Mouse (Mus musculus): ENCODE results near the gene Agap1. TPM values are rescaled to one million over a fixed set of nuclear protein-coding genes. Genes with fewer than 3 reads are reported as not detected.

Agap1 gene
- polyA plus RNA-seq, 1 experiment from 2014 or later, result 28.6 TPM

- no peak overlapping the region for H3K9ac ChIP-seq (ENCODE audit: low read length)
- no peaks in the 10 kb centered on the region; the same call in 1 of the 2 replicates for H3K4me1 ChIP-seq (ENCODE audit: control insufficient read depth, insufficient read depth, low read length)
- ATAC-seq (no peak), DNase-seq (ENCODE audit: low spot score) (no peak)
- no peak overlapping the region for H3K27ac ChIP-seq (ENCODE audit: low read depth, low read length)
- no peak overlapping the region for H3K4me2 ChIP-seq (ENCODE audit: low read length)
- no peak overlapping the region for H3K4me3 ChIP-seq (ENCODE audit: low read depth, low read length)
- 0 out of 2 replicates have a peak, but pooled peaks cover 3% of the 10 kb centered on the region for H3K36me3 ChIP-seq (ENCODE audit: control insufficient read depth, insufficient read depth, low read length)
- 82% methylated on average over 4 of the region's 4 CpGs for WGBS
- no peaks in the 10 kb centered on the region for H3K9me3 ChIP-seq (replicated peaks; ENCODE audit: control insufficient read depth, low read length)
- H3K27me3 ChIP-seq (replicated peaks; ENCODE audit: control insufficient read depth, insufficient read depth, low read length), result no peaks in the 10 kb centered on the region
Observed at GRCm38 (mm10) chr1:89901381-89901780, 446.8 kb downstream of the Agap1 start.

- no peaks in the 10 kb centered on the region; the same call in 1 of the 2 replicates for H3K4me1 ChIP-seq (ENCODE audit: control insufficient read depth, insufficient read depth, low read length)
- H3K27ac ChIP-seq (ENCODE audit: low read depth, low read length), result no peak overlapping the region
- H3K9ac ChIP-seq (ENCODE audit: low read length), result no peak overlapping the region
- ATAC-seq, result no peak
- H3K27me3 ChIP-seq (replicated peaks; ENCODE audit: control insufficient read depth, insufficient read depth, low read length), result no peaks in the 10 kb centered on the region
- no peak overlapping the region for H3K4me2 ChIP-seq (ENCODE audit: low read length)
- DNase-seq (ENCODE audit: low spot score), result no peak
- WGBS, result 91% methylated on average over 2 of the region's 2 CpGs
- 0 out of 2 replicates have a peak, but pooled peaks cover under 1% of the 10 kb centered on the region for H3K36me3 ChIP-seq (ENCODE audit: control insufficient read depth, insufficient read depth, low read length)
- H3K9me3 ChIP-seq (replicated peaks; ENCODE audit: control insufficient read depth, low read length), result no peaks in the 10 kb centered on the region
- no peak overlapping the region for H3K4me3 ChIP-seq (ENCODE audit: low read depth, low read length)
Observed at GRCm38 (mm10) chr1:89902236-89902635, 447.6 kb downstream of the Agap1 start.

GRCm38 (mm10) chr1:89902641-89903040 lies 448.0 kb downstream of the Agap1 start:
- ATAC-seq, result no peak
- WGBS, result 85% methylated on average over 1 of the region's 1 CpGs

GRCm38 (mm10) chr1:89909796-89910195 lies 455.2 kb downstream of the Agap1 start:
- H3K4me3 ChIP-seq (ENCODE audit: low read depth, low read length), result no peak overlapping the region
- H3K4me2 ChIP-seq (ENCODE audit: low read length), result no peak overlapping the region
- H3K9ac ChIP-seq (ENCODE audit: low read length), result no peak overlapping the region
- 91% methylated on average over 8 of the region's 8 CpGs for WGBS
- no peak for ATAC-seq
- H3K27me3 ChIP-seq (replicated peaks; ENCODE audit: control insufficient read depth, insufficient read depth, low read length), result peaks cover 20% of the 10 kb centered on the region
- H3K4me1 ChIP-seq (ENCODE audit: control insufficient read depth, insufficient read depth, low read length), result no peaks in the 10 kb centered on the region
- no peaks in the 10 kb centered on the region for H3K9me3 ChIP-seq (replicated peaks; ENCODE audit: control insufficient read depth, low read length)
- DNase-seq (ENCODE audit: low spot score), result no peak
- no peaks in the 10 kb centered on the region for H3K36me3 ChIP-seq (ENCODE audit: control insufficient read depth, insufficient read depth, low read length)
- no peak overlapping the region for H3K27ac ChIP-seq (ENCODE audit: low read depth, low read length)

More at GRCm38 (mm10) chr1:89902641-89903040, 448.0 kb downstream of the Agap1 start:
- Histone ChIP-seq H3K4me3 (ENCODE audit: low read depth, low read length) (no peak overlapping the region), H3K36me3 (ENCODE audit: control insufficient read depth, insufficient read depth, low read length) (no peaks in the 10 kb centered on the region), H3K4me1 (ENCODE audit: control insufficient read depth, insufficient read depth, low read length) (no peaks in the 10 kb centered on the region; the same call in 1 of the 2 replicates), H3K9me3 (replicated peaks; ENCODE audit: control insufficient read depth, low read length) (no peaks in the 10 kb centered on the region), H3K9ac (ENCODE audit: low read length) (no peak overlapping the region), H3K27me3 (replicated peaks; ENCODE audit: control insufficient read depth, insufficient read depth, low read length) (no peaks in the 10 kb centered on the region), H3K4me2 (ENCODE audit: low read length) (no peak overlapping the region), H3K27ac (ENCODE audit: low read depth, low read length) (no peak overlapping the region)
- no peak for DNase-seq (ENCODE audit: low spot score)

- H3K9me3 ChIP-seq (replicated peaks; ENCODE audit: control insufficient read depth, low read length), result no peaks in the 10 kb centered on the region
- no peak overlapping the region for H3K4me2 ChIP-seq (ENCODE audit: low read length)
- DNase-seq (ENCODE audit: low spot score) (no peak), ATAC-seq (no peak)
- H3K36me3 ChIP-seq (ENCODE audit: control insufficient read depth, insufficient read depth, low read length), result no peaks in the 10 kb centered on the region
- no peak overlapping the region for H3K4me3 ChIP-seq (ENCODE audit: low read depth, low read length)
- no peak overlapping the region for H3K9ac ChIP-seq (ENCODE audit: low read length)
- no peak overlapping the region for H3K27ac ChIP-seq (ENCODE audit: low read depth, low read length)
- peaks cover 29% of the 10 kb centered on the region for H3K27me3 ChIP-seq (replicated peaks; ENCODE audit: control insufficient read depth, insufficient read depth, low read length)
- no peaks in the 10 kb centered on the region for H3K4me1 ChIP-seq (ENCODE audit: control insufficient read depth, insufficient read depth, low read length)
- 39% methylated on average over 5 of the region's 5 CpGs for WGBS
Observed at GRCm38 (mm10) chr1:89912392-89912791, 457.8 kb downstream of the Agap1 start.

GRCm38 (mm10) chr1:89913611-89914010 lies 459.0 kb downstream of the Agap1 start:
- Histone ChIP-seq H3K9me3 (replicated peaks; ENCODE audit: control insufficient read depth, low read length) (no peaks in the 10 kb centered on the region), H3K4me1 (ENCODE audit: control insufficient read depth, insufficient read depth, low read length) (no peaks in the 10 kb centered on the region), H3K36me3 (ENCODE audit: control insufficient read depth, insufficient read depth, low read length) (no peaks in the 10 kb centered on the region), H3K27me3 (replicated peaks; ENCODE audit: control insufficient read depth, insufficient read depth, low read length) (peaks cover 41% of the 10 kb centered on the region), H3K4me2 (ENCODE audit: low read length) (no peak overlapping the region), H3K9ac (ENCODE audit: low read length) (no peak overlapping the region), H3K4me3 (ENCODE audit: low read depth, low read length) (no peak overlapping the region), H3K27ac (ENCODE audit: low read depth, low read length) (no peak overlapping the region)
- ATAC-seq (no peak), DNase-seq (ENCODE audit: low spot score) (no peak)
- 76% methylated on average over 4 of the region's 4 CpGs for WGBS

- Histone ChIP-seq H3K4me3 (ENCODE audit: low read depth, low read length) (no peak overlapping the region), H3K27ac (ENCODE audit: low read depth, low read length) (no peak overlapping the region), H3K27me3 (replicated peaks; ENCODE audit: control insufficient read depth, insufficient read depth, low read length) (peaks cover 68% of the 10 kb centered on the region), H3K4me1 (ENCODE audit: control insufficient read depth, insufficient read depth, low read length) (no peaks in the 10 kb centered on the region), H3K9ac (ENCODE audit: low read length) (no peak overlapping the region), H3K9me3 (replicated peaks; ENCODE audit: control insufficient read depth, low read length) (no peaks in the 10 kb centered on the region), H3K4me2 (ENCODE audit: low read length) (no peak overlapping the region), H3K36me3 (ENCODE audit: control insufficient read depth, insufficient read depth, low read length) (no peaks in the 10 kb centered on the region)
- DNase-seq (ENCODE audit: low spot score) (no peak), ATAC-seq (no peak)
- WGBS, result 10% methylated on average over 18 of the region's 18 CpGs
Observed at GRCm38 (mm10) chr1:89918111-89918510, 463.5 kb downstream of the Agap1 start.

GRCm38 (mm10) chr1:89919206-89919605 lies 464.6 kb downstream of the Agap1 start:
- no peaks in the 10 kb centered on the region for H3K36me3 ChIP-seq (ENCODE audit: control insufficient read depth, insufficient read depth, low read length)
- H3K4me3 ChIP-seq (ENCODE audit: low read depth, low read length), result no peak overlapping the region
- H3K9me3 ChIP-seq (replicated peaks; ENCODE audit: control insufficient read depth, low read length), result no peaks in the 10 kb centered on the region
- no peak for DNase-seq (ENCODE audit: low spot score)
- WGBS, result 85% methylated on average over 6 of the region's 6 CpGs
- no peak overlapping the region for H3K4me2 ChIP-seq (ENCODE audit: low read length)
- peaks cover 77% of the 10 kb centered on the region for H3K27me3 ChIP-seq (replicated peaks; ENCODE audit: control insufficient read depth, insufficient read depth, low read length)
- ATAC-seq, result no peak
- H3K4me1 ChIP-seq (ENCODE audit: control insufficient read depth, insufficient read depth, low read length), result no peaks in the 10 kb centered on the region; the same call in 1 of the 2 replicates
- H3K9ac ChIP-seq (ENCODE audit: low read length), result no peak overlapping the region
- H3K27ac ChIP-seq (ENCODE audit: low read depth, low read length), result no peak overlapping the region

GRCm38 (mm10) chr1:89921806-89922205 lies 467.2 kb downstream of the Agap1 start:
- peaks cover 4% of the 10 kb centered on the region; the same call in 1 of the 2 replicates for H3K4me1 ChIP-seq (ENCODE audit: control insufficient read depth, insufficient read depth, low read length)
- H3K27ac ChIP-seq (ENCODE audit: low read depth, low read length), result no peak overlapping the region
- 3% methylated on average over 10 of the region's 10 CpGs for WGBS
- peaks cover 99% of the 10 kb centered on the region for H3K27me3 ChIP-seq (replicated peaks; ENCODE audit: control insufficient read depth, insufficient read depth, low read length)
- no peak overlapping the region for H3K9ac ChIP-seq (ENCODE audit: low read length)
- H3K4me3 ChIP-seq (ENCODE audit: low read depth, low read length), result no peak overlapping the region
- no peak for DNase-seq (ENCODE audit: low spot score)
- H3K4me2 ChIP-seq (ENCODE audit: low read length), result no peak overlapping the region
- no peaks in the 10 kb centered on the region for H3K9me3 ChIP-seq (replicated peaks; ENCODE audit: control insufficient read depth, low read length)
- H3K36me3 ChIP-seq (ENCODE audit: control insufficient read depth, insufficient read depth, low read length), result no peaks in the 10 kb centered on the region
- no peak for ATAC-seq

Data from forebrain, embryonic 14.5 days (tissue).